In genomic region chr19:55827613-55828259, GRCm38 (mm10) we compare ENCODE assay signal across 11 mouse cellular contexts.
DNase-seq lines count a peak whose midpoint lies in the region; ATAC-seq and TF ChIP-seq lines count a peak whose summit lies in the region.
"Had no signal": no experiment of that assay in that cellular context is flagged by ENCODE, and none has a peak within 500 bp of the region (broad histone marks: within the 10 kb centered on the region; RNA-seq: fewer than 3 reads in every experiment).

No protein-coding gene starts in this region.

- ATAC-seq in hindbrain, embryonic 14.5 days (ENCODE audit: low FRiP score) = no peak
- ATAC-seq in erythroblast, adult 5-6 weeks (replicated peaks; ENCODE audit: low FRiP score, poor library complexity, severe bottlenecking) = peak; percentile 46; the same call in 1 of the 2 replicates
- peak; percentile 81 for ATAC-seq in liver, embryonic 15.5 days (ENCODE audit: insufficient read depth)
- ATAC-seq: CD4-positive, CD25-positive, alpha-beta regulatory T cell, adult 4 months had no signal

- H3K9me3 ChIP-seq in hindbrain, embryonic 10.5 days = no peaks in the 10 kb centered on the region
- H3K9me3 ChIP-seq in hindbrain, embryonic 14.5 days (ENCODE audit: control insufficient read depth, low read length) = no peaks in the 10 kb centered on the region
- no peaks in the 10 kb centered on the region for H3K9me3 ChIP-seq in liver, embryonic 15.5 days (replicated peaks)

- no peak for DNase-seq in hindbrain, embryonic 10.5 days (ENCODE audit: low spot score)
- DNase-seq in hindbrain, embryonic 14.5 days (ENCODE audit: low spot score) = no peak
- DNase-seq in MN1 (ENCODE audit: low spot score) = peak; percentile 23
- no peak for DNase-seq in frontal cortex, adult 2 months (ENCODE audit: extremely low spot score in 1 of 2, low spot score in 1 of 2)
- DNase-seq in left cerebral cortex, adult 2 months (ENCODE audit: extremely low spot score in 1 of 2, low spot score in 2 of 2) = no peak
- no peak for DNase-seq in left cerebral cortex, adult 18-20 months (ENCODE audit: low spot score in 2 of 2)
- DNase-seq: cerebellum, adult 18-20 months had no signal

- no peak overlapping the region for H3K4me3 ChIP-seq in hindbrain, embryonic 10.5 days
- no peak overlapping the region for H3K4me3 ChIP-seq in hindbrain, embryonic 14.5 days (replicated peaks; ENCODE audit: low read length)
- H3K4me3 ChIP-seq in liver, embryonic 15.5 days (replicated peaks) = no peak overlapping the region
- H3K4me3 ChIP-seq in left cerebral cortex, adult 2 months = no peak overlapping the region

- H3K9ac ChIP-seq in hindbrain, embryonic 14.5 days = no peak overlapping the region
- H3K9ac ChIP-seq in liver, embryonic 15.5 days = no peak overlapping the region

- H3K4me1 ChIP-seq in hindbrain, embryonic 10.5 days (replicated peaks) = peaks cover 69% of the 10 kb centered on the region
- 0 out of 2 replicates have a peak, but pooled peaks cover 8% of the 10 kb centered on the region for H3K4me1 ChIP-seq in hindbrain, embryonic 14.5 days (replicated peaks; ENCODE audit: control insufficient read depth, insufficient read depth, low read length)
- peaks cover 46% of the 10 kb centered on the region for H3K4me1 ChIP-seq in liver, embryonic 15.5 days (replicated peaks)

- no peaks in the 10 kb centered on the region for H3K27me3 ChIP-seq in hindbrain, embryonic 10.5 days (ENCODE audit: insufficient read depth, poor library complexity, severe bottlenecking)
- H3K27me3 ChIP-seq in hindbrain, embryonic 14.5 days (ENCODE audit: control insufficient read depth, insufficient read depth, low read length) = no peaks in the 10 kb centered on the region
- H3K27me3 ChIP-seq in liver, embryonic 15.5 days = 0 out of 2 replicates have a peak, but pooled peaks cover 11% of the 10 kb centered on the region

- intact Hi-C loops in left cerebral cortex, adult 2 months (cut with DNase I) = no loop called here

- peaks cover 1% of the 10 kb centered on the region; the same call in 1 of the 2 replicates for H3K36me3 ChIP-seq in hindbrain, embryonic 10.5 days
- no peaks in the 10 kb centered on the region for H3K36me3 ChIP-seq in hindbrain, embryonic 14.5 days (replicated peaks; ENCODE audit: control insufficient read depth, insufficient read depth)
- no peaks in the 10 kb centered on the region for H3K36me3 ChIP-seq in liver, embryonic 15.5 days (replicated peaks)

- WGBS in hindbrain, embryonic 10.5 days = 83% methylated on average over 13 of the region's 13 CpGs
- WGBS in hindbrain, embryonic 14.5 days = 86% methylated on average over 13 of the region's 13 CpGs
- WGBS in liver, embryonic 15.5 days (ENCODE audit: insufficient replicate concordance) = 28% methylated on average over 13 of the region's 13 CpGs

- no peak overlapping the region for H3K4me2 ChIP-seq in hindbrain, embryonic 14.5 days (replicated peaks)
- no peak overlapping the region for H3K4me2 ChIP-seq in liver, embryonic 15.5 days

- peak overlapping the region; percentile 2; the same call in 1 of the 2 replicates for H3K27ac ChIP-seq in hindbrain, embryonic 10.5 days
- H3K27ac ChIP-seq in hindbrain, embryonic 14.5 days = no peak overlapping the region
- no peak overlapping the region for H3K27ac ChIP-seq in liver, embryonic 15.5 days (replicated peaks)
- no peak overlapping the region for H3K27ac ChIP-seq in left cerebral cortex, adult 2 months
- H3K27ac ChIP-seq: kidney, postnatal 0 days had no signal

- no peak for TF ChIP-seq CTCF in left cerebral cortex, adult 2 months (IDR thresholded peaks at IDR 0.05)
